ENCODE assay signal across 9 mouse cellular contexts in genomic region chr11:114571144-114571869, GRCm38 (mm10).
DNase-seq lines count a peak whose midpoint lies in the region; ATAC-seq and TF ChIP-seq lines count a peak whose summit lies in the region.
"Had no signal": no experiment of that assay in that cellular context is flagged by ENCODE, and none has a peak within 500 bp of the region (broad histone marks: within the 10 kb centered on the region; RNA-seq: fewer than 3 reads in every experiment).

No protein-coding gene starts in this region.

- H3K27me3 ChIP-seq in hindbrain, embryonic 10.5 days (ENCODE audit: insufficient read depth, poor library complexity, severe bottlenecking) = peaks cover 50% of the 10 kb centered on the region
- peaks cover 11% of the 10 kb centered on the region; the same call in 1 of the 2 replicates for H3K27me3 ChIP-seq in hindbrain, embryonic 12.5 days
- no peaks in the 10 kb centered on the region for H3K27me3 ChIP-seq in E14TG2a.4 (ENCODE audit: insufficient read depth, low read length)
- peaks cover 39% of the 10 kb centered on the region for H3K27me3 ChIP-seq in liver, embryonic 13.5 days

- TF ChIP-seq CTCF in E14TG2a.4 (conservative IDR thresholded peaks at IDR 0.05; ENCODE audit: low read length) = no peak

- ATAC-seq in hindbrain, embryonic 12.5 days (ENCODE audit: low FRiP score) = no peak
- ATAC-seq in liver, embryonic 13.5 days (ENCODE audit: low read depth) = no peak
- ATAC-seq in frontal cortex, adult (ENCODE audit: low TSS enrichment) = no peak
- no peak for ATAC-seq in erythroblast, adult 5-6 weeks (replicated peaks; ENCODE audit: low FRiP score, poor library complexity, severe bottlenecking)

- H3K9ac ChIP-seq in hindbrain, embryonic 12.5 days = no peak overlapping the region
- no peak overlapping the region for H3K9ac ChIP-seq in liver, embryonic 13.5 days
- H3K9ac ChIP-seq: embryonic facial prominence, embryonic 12.5 days; midbrain, embryonic 12.5 days had no signal

- H3K9me3 ChIP-seq in hindbrain, embryonic 10.5 days = peaks cover 12% of the 10 kb centered on the region; the same call in 1 of the 2 replicates
- H3K9me3 ChIP-seq in hindbrain, embryonic 12.5 days (replicated peaks) = peaks cover 19% of the 10 kb centered on the region; the same call in 1 of the 2 replicates
- H3K9me3 ChIP-seq in E14TG2a.4 (ENCODE audit: low read length) = peaks cover 25% of the 10 kb centered on the region
- no peaks in the 10 kb centered on the region for H3K9me3 ChIP-seq in liver, embryonic 13.5 days (replicated peaks)

- no peak overlapping the region for H3K4me3 ChIP-seq in hindbrain, embryonic 10.5 days
- no peak overlapping the region for H3K4me3 ChIP-seq in hindbrain, embryonic 12.5 days
- H3K4me3 ChIP-seq in E14TG2a.4 (replicated peaks; ENCODE audit: low read length) = peak overlapping the region; percentile 67
- H3K4me3 ChIP-seq in liver, embryonic 13.5 days (replicated peaks) = no peak overlapping the region
- H3K4me3 ChIP-seq: embryonic facial prominence, embryonic 12.5 days; midbrain, embryonic 12.5 days had no signal

- H3K36me3 ChIP-seq in hindbrain, embryonic 10.5 days = no peaks in the 10 kb centered on the region
- H3K36me3 ChIP-seq in hindbrain, embryonic 12.5 days = no peaks in the 10 kb centered on the region
- no peaks in the 10 kb centered on the region for H3K36me3 ChIP-seq in E14TG2a.4 (ENCODE audit: insufficient read depth, low read length)
- no peaks in the 10 kb centered on the region for H3K36me3 ChIP-seq in liver, embryonic 13.5 days
- H3K36me3 ChIP-seq: embryonic facial prominence, embryonic 12.5 days; midbrain, embryonic 12.5 days had no signal

- peaks cover 34% of the 10 kb centered on the region for H3K4me1 ChIP-seq in hindbrain, embryonic 10.5 days (replicated peaks)
- peaks cover 23% of the 10 kb centered on the region for H3K4me1 ChIP-seq in hindbrain, embryonic 12.5 days
- peaks cover 59% of the 10 kb centered on the region for H3K4me1 ChIP-seq in E14TG2a.4 (replicated peaks; ENCODE audit: low read depth, low read length)
- H3K4me1 ChIP-seq in liver, embryonic 13.5 days (replicated peaks) = no peaks in the 10 kb centered on the region

- DNase-seq in hindbrain, embryonic 10.5 days (ENCODE audit: low spot score) = no peak
- peak; percentile 96 for DNase-seq in ES-CJ7 (ENCODE audit: low read depth, low spot score)
- no peak for DNase-seq in liver, embryonic 13.5 days

- H3K27ac ChIP-seq in hindbrain, embryonic 10.5 days = peak overlapping the region; percentile 30; the same call in 1 of the 2 replicates
- H3K27ac ChIP-seq in hindbrain, embryonic 12.5 days = no peak overlapping the region
- no peak overlapping the region for H3K27ac ChIP-seq in liver, embryonic 13.5 days
- H3K27ac ChIP-seq: embryonic facial prominence, embryonic 12.5 days; midbrain, embryonic 12.5 days had no signal

- no peak overlapping the region for H3K4me2 ChIP-seq in hindbrain, embryonic 12.5 days (replicated peaks)
- peak overlapping the region; percentile 23 for H3K4me2 ChIP-seq in liver, embryonic 13.5 days
- H3K4me2 ChIP-seq: embryonic facial prominence, embryonic 12.5 days; midbrain, embryonic 12.5 days had no signal

- 37% methylated on average over 20 of the region's 20 CpGs for WGBS in hindbrain, embryonic 10.5 days
- WGBS in hindbrain, embryonic 12.5 days = 41% methylated on average over 20 of the region's 20 CpGs
- 18% methylated on average over 20 of the region's 20 CpGs for whole genome bisulfite sequencing in liver, embryonic 13.5 days (ENCODE audit: insufficient replicate concordance)
